Mouse (Mus musculus) spleen, adult 2 months (tissue): ENCODE measurements around the gene Samd15.

ENCODE experiments used
- CTCF ChIP-seq: fragments of 200-500 bp; IDR thresholded peaks from 2 replicates; pipeline ENCODE4 v1.5.1; 2011; ENCODE audit warnings: mild to moderate bottlenecking, inconsistent platforms; ENCODE audit not compliant: insufficient read depth, insufficient read length, insufficient replicate concordance; ENCODE audit errors: extremely low read depth
- POLR2A ChIP-seq: fragments of 200-500 bp; IDR thresholded peaks from 2 replicates; pipeline ENCODE4 v1.6.1; 2011; ENCODE audit warnings: low read depth, low read length, inconsistent platforms

- TF ChIP-seq CTCF (no peak), POLR2A (no peak)
These were observed 39.2 kb upstream of the Samd15 start for GRCm38 (mm10) chr12:87160310-87160709.
